ENCODE assay signal across 18 mouse cellular contexts in the genomic region with DNA sequence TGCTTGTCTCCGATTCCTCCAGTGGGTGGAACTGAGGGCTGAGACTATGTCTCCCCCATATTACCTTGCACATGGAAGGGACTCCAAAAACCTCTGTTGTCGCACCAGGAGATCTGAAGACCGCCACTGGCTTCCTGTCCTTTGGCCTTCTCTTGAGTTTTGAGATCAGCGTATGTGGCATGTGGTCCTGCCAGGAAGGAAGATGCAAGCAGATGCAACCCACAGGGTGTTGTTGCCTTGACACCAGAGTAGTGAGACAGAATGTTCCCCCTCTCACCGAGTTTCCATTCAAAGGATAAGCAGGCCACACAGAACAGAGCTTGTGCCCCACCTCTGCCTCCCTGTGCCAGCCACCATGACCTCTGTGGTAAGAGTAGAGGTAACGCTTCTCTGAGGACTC.
DNase-seq lines count a peak whose midpoint lies in the region; ATAC-seq lines count a peak whose summit lies in the region.
"Had no signal": no experiment of that assay in that cellular context is flagged by ENCODE, and none has a peak within 500 bp of the region (broad histone marks: within the 10 kb centered on the region; RNA-seq: fewer than 3 reads in every experiment).

No protein-coding gene starts in this region.

- H3K27ac ChIP-seq in liver, embryonic 15.5 days (replicated peaks), result 0 out of 2 replicates have a peak overlapping the region, but pooled peaks have one; percentile 14
- H3K27ac ChIP-seq in liver, embryonic 12.5 days, result no peak overlapping the region
- H3K27ac ChIP-seq: embryonic facial prominence, embryonic 12.5 days; hindbrain, embryonic 12.5 days; midbrain, embryonic 15.5 days had no signal

- peaks cover 32% of the 10 kb centered on the region for H3K4me1 ChIP-seq in liver, embryonic 15.5 days (replicated peaks)
- H3K4me1 ChIP-seq in liver, embryonic 12.5 days, result peaks cover 30% of the 10 kb centered on the region
- H3K4me1 ChIP-seq: hindbrain, embryonic 12.5 days; stomach, embryonic 15.5 days had no signal

- H3K36me3 ChIP-seq in liver, embryonic 15.5 days (replicated peaks), result peaks cover 95% of the 10 kb centered on the region
- peaks cover 98% of the 10 kb centered on the region for H3K36me3 ChIP-seq in liver, embryonic 12.5 days
- H3K36me3 ChIP-seq: stomach, embryonic 15.5 days had no signal

- no peak overlapping the region for H3K4me2 ChIP-seq in liver, embryonic 15.5 days
- H3K4me2 ChIP-seq in liver, embryonic 12.5 days, result no peak overlapping the region
- H3K4me2 ChIP-seq: embryonic facial prominence, embryonic 12.5 days; heart, embryonic 12.5 days; hindbrain, embryonic 12.5 days; midbrain, embryonic 15.5 days; stomach, embryonic 15.5 days had no signal

- H3K27me3 ChIP-seq in liver, embryonic 15.5 days, result no peaks in the 10 kb centered on the region
- H3K27me3 ChIP-seq in liver, embryonic 12.5 days (replicated peaks), result no peaks in the 10 kb centered on the region
- H3K27me3 ChIP-seq: embryonic facial prominence, embryonic 12.5 days; heart, embryonic 12.5 days; hindbrain, embryonic 12.5 days; midbrain, embryonic 15.5 days; stomach, embryonic 15.5 days had no signal

- H3K9ac ChIP-seq in liver, embryonic 15.5 days, result no peak overlapping the region
- no peak overlapping the region for H3K9ac ChIP-seq in liver, embryonic 12.5 days
- H3K9ac ChIP-seq: embryonic facial prominence, embryonic 12.5 days; heart, embryonic 12.5 days; hindbrain, embryonic 12.5 days; midbrain, embryonic 15.5 days; stomach, embryonic 15.5 days had no signal

- no peak for ATAC-seq in liver, embryonic 15.5 days (ENCODE audit: insufficient read depth)
- ATAC-seq in liver, embryonic 12.5 days, result no peak
- ATAC-seq: midbrain, embryonic 15.5 days had no signal

- WGBS in liver, embryonic 15.5 days (ENCODE audit: insufficient replicate concordance), result 57% methylated on average over 6 of the region's 6 CpGs
- 71% methylated on average over 6 of the region's 6 CpGs for WGBS in liver, embryonic 12.5 days (ENCODE audit: insufficient replicate concordance)

- DNase-seq in adrenal gland, postnatal 14 days, result peak; percentile 27
- no peak for DNase-seq in adrenal gland, postnatal 36 days
- peak; percentile 78 for DNase-seq in T-cell, adult 2 months (ENCODE audit: low spot score)
- peak; percentile 45 to 66 for DNase-seq in natural killer cell, adult 2 months (ENCODE audit: low spot score in 2 of 2)
- no peak for DNase-seq in ovary, postnatal 36 days (ENCODE audit: low spot score)
- no peak for DNase-seq in frontal cortex, adult 2 months (ENCODE audit: extremely low spot score in 1 of 2, low spot score in 1 of 2)
- DNase-seq: cerebellum, adult 11 months; cerebellum, postnatal 36 days; gastrocnemius, postnatal 25 days; kidney, adult 2 months; left cerebral cortex, postnatal 4 days had no signal

- H3K4me3 ChIP-seq in liver, embryonic 15.5 days (replicated peaks), result no peak overlapping the region
- no peak overlapping the region for H3K4me3 ChIP-seq in liver, embryonic 12.5 days
- H3K4me3 ChIP-seq: embryonic facial prominence, embryonic 12.5 days; heart, embryonic 12.5 days; hindbrain, embryonic 12.5 days; midbrain, embryonic 15.5 days; stomach, embryonic 15.5 days had no signal

- H3K9me3 ChIP-seq in liver, embryonic 15.5 days (replicated peaks), result no peaks in the 10 kb centered on the region
- H3K9me3 ChIP-seq in liver, embryonic 12.5 days (replicated peaks), result no peaks in the 10 kb centered on the region
- H3K9me3 ChIP-seq: embryonic facial prominence, embryonic 12.5 days; heart, embryonic 12.5 days; hindbrain, embryonic 12.5 days; midbrain, embryonic 15.5 days; stomach, embryonic 15.5 days had no signal

Comparison
In these comparisons a context has a peak if more than half of its experiments do, and no peak if none do; other contexts are left out.
1. DNase-seq: peak in adrenal gland, postnatal 14 days (single experiment), T-cell, adult 2 months (single experiment) and natural killer cell, adult 2 months (2 of 2); none in adrenal gland, postnatal 36 days (0 of 2), ovary, postnatal 36 days (single experiment) and frontal cortex, adult 2 months (0 of 2).